Comparison of ENCODE assay signal across 28 mouse cellular contexts in the genomic region with DNA sequence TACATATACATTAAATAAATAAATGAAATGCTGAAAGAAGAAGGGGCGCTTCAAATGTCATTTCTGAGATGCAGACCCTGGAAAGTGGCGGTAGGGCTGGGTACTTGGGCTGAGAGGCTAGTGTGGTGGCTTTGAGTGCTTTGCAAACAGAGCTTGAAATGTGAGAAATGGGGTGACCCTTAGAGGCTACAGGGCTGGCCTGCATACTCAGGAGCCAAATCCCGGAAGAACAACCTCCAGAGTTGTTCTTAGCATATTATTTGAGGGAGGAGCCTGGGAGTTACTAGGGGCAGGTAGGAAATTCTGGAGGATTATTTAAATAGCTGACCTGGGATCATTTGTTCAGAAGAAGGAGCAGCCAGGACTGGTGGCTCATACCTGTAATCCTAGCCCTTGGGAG. TPM values are rescaled to one million over a fixed set of nuclear protein-coding genes. Genes with fewer than 3 reads are reported as not detected.
DNase-seq lines count a peak whose midpoint lies in the region; ATAC-seq and TF ChIP-seq lines count a peak whose summit lies in the region.
"Had no signal": no experiment of that assay in that cellular context is flagged by ENCODE, and none has a peak within 500 bp of the region (broad histone marks: within the 10 kb centered on the region; RNA-seq: fewer than 3 reads in every experiment).

No protein-coding gene starts in this region.

- TF ChIP-seq CTCF in lung, adult 2 months (IDR thresholded peaks at IDR 0.05; ENCODE audit: insufficient read depth, low read length), result no peak
- no peak for TF ChIP-seq CTCF in lung, postnatal 0 days (IDR thresholded peaks at IDR 0.05)

- no peaks in the 10 kb centered on the region for H3K27me3 ChIP-seq in embryonic facial prominence, embryonic 14.5 days (replicated peaks; ENCODE audit: control insufficient read depth, insufficient read depth, low read length)
- no peaks in the 10 kb centered on the region for H3K27me3 ChIP-seq in embryonic facial prominence, embryonic 10.5 days (replicated peaks; ENCODE audit: low read depth, poor library complexity, severe bottlenecking)
- H3K27me3 ChIP-seq in lung, postnatal 0 days (replicated peaks; ENCODE audit: insufficient read depth, low read length), result no peaks in the 10 kb centered on the region
- H3K27me3 ChIP-seq: embryonic facial prominence, embryonic 15.5 days; hindbrain, embryonic 13.5 days had no signal

- TF ChIP-seq POLR2A in lung, adult 2 months (IDR thresholded peaks at IDR 0.05; ENCODE audit: borderline replicate concordance, extremely low read depth, low read depth, low read length), result no peak

- H3K27ac ChIP-seq in embryonic facial prominence, embryonic 14.5 days (replicated peaks; ENCODE audit: low read depth, low read length), result no peak overlapping the region
- H3K27ac ChIP-seq in embryonic facial prominence, embryonic 10.5 days (replicated peaks), result no peak overlapping the region
- no peak overlapping the region for H3K27ac ChIP-seq in lung, postnatal 0 days (ENCODE audit: low read length)
- H3K27ac ChIP-seq: embryonic facial prominence, embryonic 15.5 days; hindbrain, embryonic 10.5 days; hindbrain, embryonic 13.5 days; hindbrain, postnatal 0 days had no signal

- peak; percentile 9; the same call in 1 of the 2 replicates for ATAC-seq in embryonic facial prominence, embryonic 14.5 days (ENCODE audit: low read depth)
- peak; percentile 89 for ATAC-seq in lung, postnatal 0 days
- ATAC-seq: activated CD4-positive, CD25-positive, alpha-beta regulatory T cell, adult 4 months; forebrain, embryonic 14.5 days; forebrain, postnatal 0 days; hindbrain, postnatal 0 days had no signal

- no peak for DNase-seq in embryonic facial prominence, embryonic 14.5 days (ENCODE audit: low spot score)
- DNase-seq in embryonic facial prominence, embryonic 10.5 days (ENCODE audit: low spot score), result no peak
- DNase-seq in lung, adult 18-20 months, result peak; percentile 26 to 63
- no peak for DNase-seq in lung, adult 2 months
- DNase-seq in lung, postnatal 0 days (ENCODE audit: low spot score), result peak; percentile 67
- DNase-seq in lung, postnatal 36 days, result peak; percentile 50
- DNase-seq in urinary bladder, adult 18-20 months (ENCODE audit: low spot score in 2 of 2), result no peak
- DNase-seq in right cerebral cortex, postnatal 14 days, result no peak
- DNase-seq: adrenal gland, adult 8-10 months; adrenal gland, postnatal 25 days; cerebellum, adult 11-12 months; cerebellum, adult 8-10 months; cerebellum, postnatal 10 days; cerebellum, postnatal 36 days; embryo, embryonic 11 days; forebrain, postnatal 0 days; gastrocnemius, postnatal 36 days had no signal

- WGBS in embryonic facial prominence, embryonic 14.5 days, result 63% methylated on average over 3 of the region's 3 CpGs
- 65% methylated on average over 3 of the region's 3 CpGs for WGBS in embryonic facial prominence, embryonic 10.5 days
- WGBS in lung, adult 2 months, result 50% methylated on average over 3 of the region's 3 CpGs
- 50% methylated on average over 3 of the region's 3 CpGs for WGBS in lung, postnatal 0 days

- TF ChIP-seq EP300 in lung, postnatal 0 days (IDR thresholded peaks at IDR 0.05), result no peak

- H3K9ac ChIP-seq in embryonic facial prominence, embryonic 14.5 days (ENCODE audit: low read depth, low read length), result no peak overlapping the region
- H3K9ac ChIP-seq in lung, postnatal 0 days (replicated peaks; ENCODE audit: low read depth), result no peak overlapping the region
- H3K9ac ChIP-seq: embryonic facial prominence, embryonic 15.5 days; forebrain, postnatal 0 days; hindbrain, embryonic 13.5 days had no signal

- no peak overlapping the region for H3K4me2 ChIP-seq in embryonic facial prominence, embryonic 14.5 days (ENCODE audit: low read depth, low read length)
- H3K4me2 ChIP-seq in lung, postnatal 0 days (replicated peaks; ENCODE audit: low read depth, low read length), result no peak overlapping the region
- H3K4me2 ChIP-seq: embryonic facial prominence, embryonic 15.5 days; heart, embryonic 11.5 days; hindbrain, embryonic 13.5 days had no signal

- no peaks in the 10 kb centered on the region for H3K4me1 ChIP-seq in embryonic facial prominence, embryonic 14.5 days (ENCODE audit: control insufficient read depth, insufficient read depth, low read length)
- no peaks in the 10 kb centered on the region for H3K4me1 ChIP-seq in embryonic facial prominence, embryonic 10.5 days
- no peaks in the 10 kb centered on the region for H3K4me1 ChIP-seq in lung, adult 2 months (ENCODE audit: control insufficient read depth, insufficient read depth, low read length)
- no peaks in the 10 kb centered on the region for H3K4me1 ChIP-seq in lung, postnatal 0 days (ENCODE audit: insufficient read depth, low read depth, low read length)
- H3K4me1 ChIP-seq: embryonic facial prominence, embryonic 15.5 days; hindbrain, embryonic 10.5 days; hindbrain, embryonic 13.5 days had no signal

- no peaks in the 10 kb centered on the region for H3K9me3 ChIP-seq in embryonic facial prominence, embryonic 14.5 days (ENCODE audit: control insufficient read depth, low read length)
- H3K9me3 ChIP-seq in embryonic facial prominence, embryonic 10.5 days, result no peaks in the 10 kb centered on the region
- no peaks in the 10 kb centered on the region for H3K9me3 ChIP-seq in lung, postnatal 0 days (ENCODE audit: low read length)
- H3K9me3 ChIP-seq: embryonic facial prominence, embryonic 15.5 days; hindbrain, embryonic 10.5 days; hindbrain, embryonic 13.5 days had no signal

- H3K36me3 ChIP-seq in embryonic facial prominence, embryonic 14.5 days (ENCODE audit: control insufficient read depth, insufficient read depth, low read length), result no peaks in the 10 kb centered on the region
- H3K36me3 ChIP-seq in embryonic facial prominence, embryonic 10.5 days (replicated peaks), result no peaks in the 10 kb centered on the region
- H3K36me3 ChIP-seq in lung, postnatal 0 days (ENCODE audit: insufficient read depth, low read length), result no peaks in the 10 kb centered on the region
- H3K36me3 ChIP-seq: embryonic facial prominence, embryonic 15.5 days; hindbrain, embryonic 10.5 days; hindbrain, embryonic 13.5 days had no signal

- H3K4me3 ChIP-seq in embryonic facial prominence, embryonic 14.5 days (ENCODE audit: low read depth, low read length), result no peak overlapping the region
- H3K4me3 ChIP-seq in embryonic facial prominence, embryonic 10.5 days, result no peak overlapping the region
- no peak overlapping the region for H3K4me3 ChIP-seq in lung, adult 2 months (replicated peaks; ENCODE audit: extremely low read depth, low read depth, low read length)
- H3K4me3 ChIP-seq in lung, postnatal 0 days (ENCODE audit: low read depth, low read length), result no peak overlapping the region
- H3K4me3 ChIP-seq: embryonic facial prominence, embryonic 15.5 days; hindbrain, embryonic 10.5 days; hindbrain, embryonic 13.5 days had no signal

RNA-seq across cellular contexts. Expression of a gene that starts 6.4 kb away (rescaled TPM):
- polyA plus RNA-seq in embryonic facial prominence, embryonic 14.5 days (2014; fragmentation: Nextera tagmentation; extraction: Ambion mirVana), result 40.0 and 42.1 TPM in 2 replicates
- polyA plus RNA-seq in embryonic facial prominence, embryonic 10.5 days (2016; fragmentation: Nextera tagmentation; extraction: Ambion mirVana), result 40.2 and 40.3 TPM in 2 replicates
- polyA plus RNA-seq in lung, adult 2 months (2012; rRNA removed), result 8.4 and 9.4 TPM in 2 replicates
- polyA plus RNA-seq in lung, postnatal 0 days (2015; fragmentation: Nextera tagmentation; extraction: Ambion mirVana), result 25.9 and 26.1 TPM in 2 replicates

RNA-seq across cellular contexts. Expression of a gene that starts 9.4 kb away (rescaled TPM):
- 0.50 and 0.59 TPM in 2 replicates for polyA plus RNA-seq in embryonic facial prominence, embryonic 14.5 days (2014; fragmentation: Nextera tagmentation; extraction: Ambion mirVana)
- polyA plus RNA-seq in embryonic facial prominence, embryonic 10.5 days (2016; fragmentation: Nextera tagmentation; extraction: Ambion mirVana), result 0.09 TPM in 1 of 2 replicates, not detected in the other
- polyA plus RNA-seq in lung, adult 2 months (2012; rRNA removed), result 12.3 and 17.2 TPM in 2 replicates
- 3.5 and 3.7 TPM in 2 replicates for polyA plus RNA-seq in lung, postnatal 0 days (2015; fragmentation: Nextera tagmentation; extraction: Ambion mirVana)
- polyA plus RNA-seq: activated CD4-positive, CD25-positive, alpha-beta regulatory T cell, adult 4 months; forebrain, embryonic 11.5 days; heart, embryonic 11.5 days; hindbrain, embryonic 10.5 days; hindbrain, embryonic 13.5 days had no signal

RNA-seq across cellular contexts. Expression of a gene that starts 19.3 kb away (rescaled TPM):
- 199 and 201 TPM in 2 replicates for polyA plus RNA-seq in embryonic facial prominence, embryonic 14.5 days (2014; fragmentation: Nextera tagmentation; extraction: Ambion mirVana)
- 49.7 TPM in 2 replicates for polyA plus RNA-seq in embryonic facial prominence, embryonic 10.5 days (2016; fragmentation: Nextera tagmentation; extraction: Ambion mirVana)
- 208 and 264 TPM in 2 replicates for polyA plus RNA-seq in lung, adult 2 months (2012; rRNA removed)
- 238 and 242 TPM in 2 replicates for polyA plus RNA-seq in lung, postnatal 0 days (2015; fragmentation: Nextera tagmentation; extraction: Ambion mirVana)

RNA-seq across cellular contexts. Expression of a gene that starts 23.6 kb away (rescaled TPM):
- polyA plus RNA-seq in embryonic facial prominence, embryonic 14.5 days (2014; fragmentation: Nextera tagmentation; extraction: Ambion mirVana), result 18.7 and 26.5 TPM in 2 replicates
- polyA plus RNA-seq in embryonic facial prominence, embryonic 10.5 days (2016; fragmentation: Nextera tagmentation; extraction: Ambion mirVana), result 22.5 and 23.8 TPM in 2 replicates
- polyA plus RNA-seq in lung, adult 2 months (2012; rRNA removed), result 83.4 and 128 TPM in 2 replicates
- 202 and 222 TPM in 2 replicates for polyA plus RNA-seq in lung, postnatal 0 days (2015; fragmentation: Nextera tagmentation; extraction: Ambion mirVana)

RNA-seq across cellular contexts. Expression of a gene that starts 31.6 kb away (rescaled TPM):
- polyA plus RNA-seq in embryonic facial prominence, embryonic 14.5 days (2014; fragmentation: Nextera tagmentation; extraction: Ambion mirVana), result not detected in 2 replicates
- 0.36 and 0.61 TPM in 2 replicates for polyA plus RNA-seq in embryonic facial prominence, embryonic 10.5 days (2016; fragmentation: Nextera tagmentation; extraction: Ambion mirVana)
- 1.7 and 2.7 TPM in 2 replicates for polyA plus RNA-seq in lung, adult 2 months (2012; rRNA removed)
- polyA plus RNA-seq in lung, postnatal 0 days (2015; fragmentation: Nextera tagmentation; extraction: Ambion mirVana), result 0.64 and 2.7 TPM in 2 replicates
- polyA plus RNA-seq: activated CD4-positive, CD25-positive, alpha-beta regulatory T cell, adult 4 months; embryonic facial prominence, embryonic 11.5 days; forebrain, embryonic 11.5 days; forebrain, embryonic 14.5 days; heart, embryonic 14.5 days; heart, postnatal 0 days; hindbrain, embryonic 10.5 days; hindbrain, embryonic 13.5 days had no signal

Comparison
In these comparisons a context has a peak if more than half of its experiments do, and no peak if none do; other contexts are left out.
1. DNase-seq: peak in lung, adult 18-20 months (2 of 2), lung, postnatal 0 days (single experiment) and lung, postnatal 36 days (single experiment); none in embryonic facial prominence, embryonic 14.5 days (single experiment), embryonic facial prominence, embryonic 10.5 days (single experiment), lung, adult 2 months (single experiment), urinary bladder, adult 18-20 months (0 of 2) and right cerebral cortex, postnatal 14 days (single experiment).